Mouse (Mus musculus) urinary bladder, adult 18-20 months (tissue): ENCODE results near the gene Eras.
"Not testable (repeated sequence)": the region's sequence is repeated elsewhere in the genome, so short reads cannot be mapped to it uniquely, and the experiment has no call there.

Source experiments
- DNase-seq, 2 experiments: peaks; one replicate each; pipeline ENCODE4 v3.0.0; 2022; ENCODE audit warnings: low spot score in 2 of 2, mixed read lengths in 2 of 2

Eras gene

GRCm38 (mm10) chrX:7910473-7910872 lies 17.9 kb downstream of the Eras start:
- no peak for DNase-seq

DNA sequence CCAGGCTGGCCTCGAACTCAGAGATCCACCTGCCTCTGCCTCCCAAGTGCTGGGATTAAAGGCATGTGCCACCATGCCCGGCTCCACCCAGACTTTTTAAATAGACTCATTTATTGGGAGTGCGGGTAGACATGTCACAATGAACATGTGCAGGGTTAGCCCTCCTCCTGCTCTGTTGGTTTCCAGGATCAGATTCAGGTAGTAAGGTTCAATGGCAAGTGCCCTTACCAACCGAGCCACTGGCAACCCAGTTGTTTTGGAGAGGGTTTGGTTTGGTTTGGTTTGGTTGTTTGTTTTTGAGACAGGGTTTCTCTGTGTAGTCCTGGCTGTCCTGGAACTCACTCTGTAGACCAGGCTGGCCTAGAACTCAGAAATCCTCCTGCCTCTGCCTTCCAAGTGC lies 19.2 kb downstream of the Eras start, which contains the start of gene Gm10490:
Gm10490 (plus strand) TSS at position 301 of the 400 bp plus-strand sequence.
- not testable (repeated sequence) for DNase-seq

DNA sequence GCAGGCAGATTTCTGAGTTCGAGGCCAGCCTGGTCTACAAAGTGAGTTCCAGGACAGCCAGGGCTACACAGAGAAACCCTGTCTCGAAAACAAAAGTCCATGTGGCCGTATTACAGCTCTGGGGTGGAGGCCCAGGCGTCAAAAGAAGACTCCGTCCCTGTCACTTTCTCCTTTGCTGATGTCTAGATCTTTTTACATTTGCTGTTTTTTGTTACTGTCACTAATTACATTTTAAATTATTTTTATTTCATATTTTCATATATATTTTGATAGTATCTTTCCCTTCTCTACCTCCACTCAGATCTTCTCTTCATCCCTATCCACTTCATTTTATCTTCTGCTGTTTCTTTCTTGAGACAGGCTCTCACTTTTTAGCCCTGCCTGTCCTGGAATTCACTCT lies 20.7 kb downstream of the Eras start, which contains the start of gene Gm10491:
Gm10491 (minus strand) TSS at position 101 of the 400 bp plus-strand sequence.
- no peak for DNase-seq

DNA sequence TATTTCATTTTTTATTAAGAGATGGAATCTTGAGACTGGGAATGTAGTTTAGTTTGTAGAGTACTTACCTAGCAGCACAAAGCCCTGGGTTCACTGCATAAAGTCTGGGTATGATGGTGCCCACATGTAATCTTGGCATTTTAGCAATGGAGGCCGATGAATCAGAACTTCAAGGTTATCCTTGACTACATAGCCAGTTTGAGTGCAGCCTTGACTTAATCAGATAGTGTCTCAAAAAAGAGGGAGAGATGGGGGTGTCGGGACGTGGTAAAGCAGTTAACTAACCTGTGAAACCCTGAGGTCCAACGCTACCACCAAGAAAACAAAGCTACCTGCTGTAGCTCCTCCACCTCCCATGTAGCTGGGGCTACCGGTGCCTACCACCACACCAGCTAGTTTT lies 24.0 kb downstream of the Eras start:
- DNase-seq: no peak

DNA sequence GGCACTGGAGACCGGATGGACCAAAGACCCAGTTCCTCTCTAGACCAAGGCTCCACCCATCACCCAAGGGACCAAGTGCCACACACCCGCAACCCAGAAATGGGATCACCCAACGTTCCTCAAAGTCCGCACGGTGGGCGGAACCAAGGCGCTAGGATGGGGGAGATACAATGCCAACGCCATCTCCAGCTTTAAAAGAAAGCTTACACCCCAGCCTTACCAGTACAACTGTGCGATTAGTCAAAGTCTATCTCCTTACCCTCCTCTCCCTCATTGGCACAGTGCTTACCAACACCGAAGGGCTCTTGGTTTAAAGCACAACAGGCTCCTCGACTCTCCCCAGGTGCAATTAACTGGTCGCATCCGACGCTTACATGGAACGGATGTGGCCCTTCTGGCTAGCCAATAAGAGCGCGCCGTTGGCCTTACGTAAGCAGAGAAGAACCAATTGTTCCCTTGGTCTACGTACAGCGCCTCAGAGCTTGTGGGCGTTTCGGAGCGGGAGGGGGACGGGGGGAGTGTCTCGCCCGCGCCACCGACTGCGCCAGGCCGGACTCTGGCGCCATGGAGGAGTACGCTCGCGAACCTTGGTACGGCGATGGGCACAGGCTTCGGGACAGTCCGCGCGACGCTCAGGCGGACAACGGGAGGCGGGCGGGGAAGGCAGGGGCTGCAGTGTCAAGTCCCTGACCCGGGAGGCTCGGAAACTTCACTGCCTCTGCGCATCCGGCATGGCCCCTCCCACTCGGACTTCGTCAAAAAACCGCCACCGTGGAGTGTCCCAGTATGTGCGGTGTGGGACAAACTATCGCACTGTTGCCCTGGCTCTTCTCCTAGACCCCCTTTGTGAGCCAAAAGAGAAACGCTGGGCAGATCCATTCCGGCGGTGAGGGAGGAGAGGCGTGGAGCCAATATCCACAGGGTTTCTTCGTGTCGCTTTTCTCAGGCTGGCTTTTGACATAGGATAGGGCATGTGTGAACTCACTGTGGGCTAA lies 29.2 kb downstream of the Eras start, which contains the start of the genes Pqbp1 and Timm17b:
Pqbp1 (minus strand) TSS at position 390 of the 995 bp plus-strand sequence.
Timm17b (plus strand) TSS at position 478 of the 995 bp plus-strand sequence.
- DNase-seq: peak; percentile 64 to 85

GRCm38 (mm10) chrX:7898211-7898610 lies 30.2 kb downstream of the Eras start:
- DNase-seq: no peak

DNA sequence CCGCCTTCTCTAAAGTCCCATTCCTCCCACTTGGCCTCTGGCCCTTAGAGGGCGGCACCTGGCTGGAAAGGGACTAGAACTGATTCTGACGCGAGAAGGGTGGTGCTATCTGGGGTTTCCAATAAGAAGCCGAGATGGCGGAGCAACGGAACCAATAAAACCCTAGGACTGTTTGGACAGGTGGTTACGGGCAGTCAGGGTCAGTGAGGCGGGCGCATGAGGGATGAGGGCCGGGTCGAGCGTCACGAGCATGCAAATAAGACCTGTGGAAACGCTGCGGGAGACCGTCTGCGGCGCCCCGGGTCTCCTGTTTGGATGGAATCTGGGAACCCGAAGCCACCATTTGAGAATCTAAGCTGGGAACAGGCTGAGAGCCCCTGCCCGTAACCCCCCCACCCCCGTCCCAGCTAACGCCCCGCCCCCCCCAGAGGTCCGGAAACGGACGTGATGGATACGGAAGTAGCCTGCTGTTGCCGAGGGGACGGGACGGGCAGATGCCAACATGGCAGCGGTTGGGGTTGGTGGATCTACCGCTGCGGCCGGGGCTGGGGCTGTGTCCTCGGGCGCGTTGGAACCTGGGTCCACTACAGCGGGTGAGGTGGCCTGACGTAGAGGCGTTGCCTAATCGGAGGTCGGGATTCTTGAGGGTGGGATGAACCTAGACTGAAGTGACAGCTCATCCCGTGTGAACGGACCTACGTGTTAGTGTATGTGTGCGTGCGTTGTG lies 44.4 kb downstream of the Eras start, which contains the start of gene Slc35a2:
Slc35a2 (plus strand) TSS at position 188 of the 727 bp plus-strand sequence.
- DNase-seq: peak; percentile 54 to 83

- peak in 1 of 2 experiments; percentile 6 for DNase-seq
Measured at GRCm38 (mm10) chrX:7879819-7880218, 48.6 kb downstream of the Eras start.

DNA sequence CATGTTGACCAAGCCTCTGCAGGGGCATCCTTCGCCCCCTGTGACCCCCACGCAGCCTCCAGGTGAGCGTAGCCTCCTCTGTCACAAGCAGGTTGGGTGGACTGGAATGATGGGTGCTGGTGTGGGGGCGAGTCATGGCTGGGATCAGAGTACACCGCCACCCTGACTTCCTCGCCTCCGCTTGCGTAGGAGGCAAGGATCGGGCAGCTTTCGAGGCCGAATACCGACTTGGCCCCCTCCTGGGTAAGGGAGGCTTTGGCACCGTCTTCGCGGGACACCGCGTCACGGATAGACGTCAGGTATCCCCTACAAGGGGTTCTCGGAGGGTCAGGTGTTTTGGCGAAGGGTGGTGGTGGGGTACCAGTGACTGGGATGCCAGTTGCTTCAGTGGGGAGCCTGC lies 49.9 kb downstream of the Eras start:
- peak in 1 of 2 experiments; percentile 9 for DNase-seq

GRCm38 (mm10) chrX:7878007-7878419 lies 50.4 kb downstream of the Eras start, which contains the start of gene Pim2:
Gene Pim2, plus strand, starts transcription at chrX:7878262.
- peak; percentile 41 to 70 for DNase-seq
